Mouse (Mus musculus): ENCODE data around the gene Eef1akmt4.
"Not testable (repeated sequence)": the region's sequence is repeated elsewhere in the genome, so short reads cannot be mapped to it uniquely, and the experiment has no call there.

Gene Eef1akmt4

GRCm38 (mm10) chr16:20628871-20629391, 17.5 kb downstream of the Eef1akmt4 start:
- no peak for DNase-seq (ENCODE audit: low spot score)

DNA sequence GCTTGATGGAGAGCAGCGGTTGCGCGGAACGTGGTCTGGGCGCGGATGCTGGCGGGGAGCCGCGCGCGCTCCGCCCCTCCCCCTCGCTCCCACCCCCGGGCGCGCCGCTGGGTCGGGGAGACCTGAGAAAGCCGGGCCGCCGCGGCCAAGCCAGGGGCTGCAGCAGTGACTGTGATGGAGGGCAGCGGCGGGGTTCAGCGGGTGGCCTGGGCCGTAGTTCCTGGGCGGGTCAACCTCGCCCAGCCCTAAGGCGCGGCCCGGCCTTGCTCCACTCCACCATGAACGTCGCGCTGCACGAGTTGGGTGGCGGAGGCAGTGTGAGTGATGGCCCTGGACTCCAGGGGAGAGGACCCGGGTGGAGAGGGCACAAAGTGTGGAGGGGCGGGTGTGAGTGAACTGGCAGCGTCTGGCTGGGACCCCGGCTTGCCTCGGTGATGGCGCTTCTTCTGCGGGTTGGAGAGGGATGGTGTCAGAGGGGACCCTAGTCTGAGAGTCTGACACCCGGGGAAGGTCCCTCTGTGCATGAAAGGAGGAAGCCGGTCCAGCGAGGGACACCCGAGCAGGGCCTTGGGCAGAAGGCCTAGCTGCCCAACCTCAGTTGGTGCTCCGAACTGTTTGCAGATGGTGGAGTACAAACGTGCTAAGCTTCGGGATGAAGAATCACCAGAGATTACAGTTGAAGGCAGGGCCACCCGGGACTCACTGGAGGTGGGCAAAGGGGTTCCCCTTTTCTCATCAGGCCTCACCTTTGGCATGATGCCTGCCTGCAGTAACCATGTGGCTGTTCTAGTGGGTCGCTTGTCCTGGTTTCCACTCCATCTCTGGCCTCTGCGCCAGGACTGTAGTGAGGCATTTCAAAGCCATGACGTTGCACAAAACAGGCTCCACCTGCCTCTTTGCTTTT, 18.6 kb downstream of the Eef1akmt4 start, which contains the start of gene Ece2:
Ece2 (plus strand) TSS at position 98 of the 904 bp plus-strand sequence.
- DNase-seq (ENCODE audit: low spot score): no peak

DNA sequence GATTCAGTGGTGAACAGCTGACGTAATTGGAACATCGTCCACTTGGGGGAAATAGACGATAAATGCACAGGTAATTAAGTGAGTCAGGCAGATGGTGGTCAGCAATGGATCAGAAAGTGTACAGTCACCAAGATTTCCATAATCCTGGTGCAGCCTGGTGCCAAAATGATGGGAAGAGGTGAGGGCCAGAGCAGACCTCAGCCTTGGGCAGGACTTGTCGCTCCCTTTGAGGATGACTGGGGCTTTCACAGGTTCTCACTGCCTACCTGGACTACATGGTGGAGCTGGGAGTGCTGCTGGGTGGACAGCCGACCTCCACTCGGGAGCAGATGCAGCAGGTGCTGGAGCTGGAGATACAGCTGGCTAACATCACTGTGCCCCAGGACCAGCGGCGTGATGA, 26.0 kb downstream of the Eef1akmt4 start:
- DNase-seq (ENCODE audit: low spot score): no peak

DNA sequence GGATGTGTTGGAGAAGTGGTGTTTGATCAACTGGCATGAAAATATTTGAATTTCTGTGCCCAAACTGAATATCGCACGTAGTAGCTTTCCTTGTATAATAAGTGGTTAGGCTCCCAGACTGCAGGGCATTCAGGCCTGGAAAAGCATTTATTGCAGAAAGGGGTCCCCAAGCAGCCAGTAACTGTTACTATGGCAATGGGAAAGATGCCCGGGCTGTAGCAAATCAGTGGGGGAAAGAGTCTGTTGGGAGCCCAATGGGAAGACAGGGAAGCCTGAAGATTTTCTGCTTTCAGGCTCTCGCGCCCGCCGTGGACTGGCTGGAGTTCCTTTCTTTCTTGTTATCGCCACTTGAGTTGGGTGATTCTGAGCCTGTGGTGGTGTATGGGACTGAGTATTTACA, 27.0 kb downstream of the Eef1akmt4 start:
- DNase-seq (ENCODE audit: low spot score): no peak

GRCm38 (mm10) chr16:20642161-20642560, 30.8 kb downstream of the Eef1akmt4 start:
- DNase-seq (ENCODE audit: low spot score): peak; percentile 14

DNA sequence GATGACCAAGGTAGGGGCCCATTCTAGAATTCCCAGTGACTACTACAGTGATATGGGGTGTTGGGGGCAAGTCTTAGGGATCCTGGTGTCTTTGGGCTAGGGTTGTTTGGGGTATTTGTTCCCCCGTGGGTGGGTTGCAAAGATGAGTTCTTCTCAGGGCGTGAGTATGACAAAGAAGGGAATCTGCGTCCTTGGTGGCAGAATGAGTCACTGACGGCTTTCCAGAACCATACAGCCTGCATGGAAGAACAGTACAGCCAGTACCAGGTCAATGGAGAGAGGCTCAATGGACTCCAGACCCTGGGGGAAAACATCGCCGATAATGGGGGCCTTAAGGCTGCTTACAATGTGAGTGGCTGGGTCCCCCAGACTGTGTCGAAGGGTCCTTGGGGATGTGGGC, 32.5 kb downstream of the Eef1akmt4 start:
- DNase-seq (ENCODE audit: low spot score): no peak

- DNase-seq (ENCODE audit: low spot score): peak; percentile 95
These were observed 39.9 kb downstream of the Eef1akmt4 start, which contains the start of gene Psmd2 for GRCm38 (mm10) chr16:20651076-20651946. Gene Psmd2 (plus strand): TSS chr16:20651652.

DNA sequence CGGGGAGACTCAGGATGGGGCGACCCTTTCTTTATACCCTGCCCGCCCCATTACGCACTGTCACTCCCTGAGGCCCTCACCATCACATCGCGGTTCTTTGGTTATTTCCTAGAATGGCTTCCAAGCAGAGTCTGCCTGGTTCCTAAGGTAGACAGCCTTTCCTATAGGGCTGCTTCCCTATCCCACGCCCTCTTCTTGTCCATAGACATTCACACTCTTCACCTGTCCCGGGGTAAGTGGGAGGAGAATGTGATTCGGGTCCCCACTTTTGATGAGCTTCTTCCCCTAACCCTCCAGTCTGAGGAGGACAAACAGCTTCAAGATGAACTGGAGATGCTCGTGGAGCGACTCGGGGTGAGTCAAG, 40.5 kb downstream of the Eef1akmt4 start:
- DNase-seq (ENCODE audit: low spot score): no peak

DNA sequence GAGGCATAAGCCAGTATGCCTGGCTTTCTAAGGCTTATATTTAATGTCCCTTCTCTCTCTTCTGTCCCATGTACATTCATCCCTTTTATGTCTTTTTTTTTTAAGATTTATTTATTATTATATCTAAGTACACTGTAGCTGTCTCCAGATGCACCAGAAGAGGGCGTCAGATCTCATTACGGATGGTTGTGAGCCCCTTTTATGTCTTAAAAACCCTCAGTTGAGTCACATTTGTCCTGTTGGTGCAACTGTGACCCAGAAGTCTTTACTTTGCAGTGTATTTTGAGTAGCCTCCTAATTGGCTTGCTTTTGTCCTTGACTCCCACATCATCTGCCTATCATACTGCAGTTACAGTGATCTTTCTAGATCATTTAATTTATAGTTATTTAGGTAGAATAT, 41.9 kb downstream of the Eef1akmt4 start:
- DNase-seq (ENCODE audit: low spot score): no peak

- no peak for DNase-seq (ENCODE audit: low spot score)
These were observed 46.3 kb downstream of the Eef1akmt4 start for GRCm38 (mm10) chr16:20657661-20658060.

GRCm38 (mm10) chr16:20668013-20668412, 56.6 kb downstream of the Eef1akmt4 start, which contains the start of gene Eif4g1:
Gene Eif4g1 (plus strand): TSS chr16:20668313.
- not testable (repeated sequence) for DNase-seq (ENCODE audit: low spot score)
